Mouse (Mus musculus) embryonic fibroblast, embryonic 13.5 days (primary cell): ENCODE results near the gene Yipf3.

Experiments used
- CTCF ChIP-seq: IDR thresholded peaks from 2 replicates; pipeline ENCODE4 v1.5.1; 2011; ENCODE audit warnings: mild to moderate bottlenecking, control low read depth, low read length, moderate library complexity, borderline replicate concordance; ENCODE audit not compliant: insufficient read depth
- POLR2A ChIP-seq: IDR thresholded peaks from 2 replicates; pipeline ENCODE4 v1.6.1; 2011; ENCODE audit warnings: low read depth, mild to moderate bottlenecking, control low read depth, low read length, moderate library complexity

- TF ChIP-seq CTCF (no peak), POLR2A (no peak)
Observed at GRCm38 (mm10) chr17:46284653-46285052, 36.8 kb downstream of the Yipf3 start.
